Mouse (Mus musculus): ENCODE measurements around the gene Lin28a. TPM values are rescaled to one million over a fixed set of nuclear protein-coding genes. Genes with fewer than 3 reads are reported as not detected.
A peak's percentile ranks its signal among the peaks of the same experiment; 100 is the strongest.

Gene Lin28a
- polyA plus RNA-seq, 1 experiment = 0.16 TPM

DNA sequence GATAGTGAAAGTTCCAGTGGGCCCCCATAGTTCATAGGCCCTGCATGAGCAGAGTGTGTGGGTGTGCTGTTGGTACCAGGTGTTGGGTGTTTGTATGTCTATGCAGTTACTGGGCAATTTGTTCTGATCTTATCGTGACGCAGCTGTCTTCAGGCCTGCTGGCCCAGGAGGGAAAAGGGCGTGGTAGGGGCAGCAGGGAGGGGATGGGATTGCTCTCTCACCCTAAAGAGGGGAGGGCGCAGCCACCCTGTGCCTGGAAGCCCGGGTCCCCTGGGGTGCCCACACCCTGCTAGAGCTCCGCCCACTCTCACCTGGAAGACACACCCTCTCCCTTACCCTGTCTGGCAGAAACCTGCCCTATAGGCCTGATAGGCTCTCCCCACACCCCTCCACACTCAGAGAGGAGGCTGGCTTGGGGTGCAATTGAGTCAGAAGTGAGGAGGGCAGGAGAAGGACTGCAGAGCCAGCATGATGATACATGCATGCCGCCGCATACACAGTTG, 43.4 kb upstream of the Lin28a start:
- TF ChIP-seq CEBPB (IDR thresholded peaks at IDR 0.05; ENCODE audit: insufficient read depth, poor library complexity, severe bottlenecking) = no peak
- no peak for TF ChIP-seq REST (IDR thresholded peaks at IDR 0.05; ENCODE audit: insufficient read depth, insufficient read length)
- no peak for TF ChIP-seq USF1 (IDR thresholded peaks at IDR 0.05; ENCODE audit: low read depth)
- peak in 2 of 3 experiments; percentile 54 to 91 for TF ChIP-seq MYOG (IDR thresholded peaks at IDR 0.05; ENCODE audit: control insufficient read depth in 1 of 3, insufficient read depth in 1 of 3, insufficient read length in 2 of 3, low read depth in 2 of 3)
- TF ChIP-seq TCF3 (IDR thresholded peaks at IDR 0.05; ENCODE audit: insufficient read length, low read depth) = no peak
- TF ChIP-seq POLR2A (IDR thresholded peaks at IDR 0.05; ENCODE audit: insufficient read length, low read depth) = no peak
- peak; percentile 29 for TF ChIP-seq TCF12 (IDR thresholded peaks at IDR 0.05; ENCODE audit: insufficient read depth, poor library complexity, severe bottlenecking)
- TF ChIP-seq E2F4 (IDR thresholded peaks at IDR 0.05; ENCODE audit: insufficient read depth) = no peak
- TF ChIP-seq MYOD1 (IDR thresholded peaks at IDR 0.05; ENCODE audit: control insufficient read depth in 1 of 3, insufficient read length in 2 of 3, low read depth in 2 of 3) = peak in 2 of 3 experiments; percentile 54 to 85
- no peak for TF ChIP-seq MAX (IDR thresholded peaks at IDR 0.05; ENCODE audit: low read depth)
- no peak for TF ChIP-seq POLR2AphosphoS2 (IDR thresholded peaks at IDR 0.05; ENCODE audit: insufficient read length, low read depth)
- TF ChIP-seq SRF (IDR thresholded peaks at IDR 0.05; ENCODE audit: control insufficient read depth, insufficient read length, low read depth) = no peak
- no peak overlapping the region for H3K4me3 ChIP-seq
- H3K4me2 ChIP-seq (ENCODE audit: low read depth) = peak overlapping the region; percentile 52
- H3K36me3 ChIP-seq (ENCODE audit: control insufficient read depth, insufficient read depth) = no peaks in the 10 kb centered on the region
- H3K79me2 ChIP-seq (ENCODE audit: control insufficient read depth, insufficient read depth) = no peaks in the 10 kb centered on the region
- H3ac ChIP-seq (ENCODE audit: control insufficient read depth, insufficient read length) = no peak overlapping the region
- H3K27me3 ChIP-seq (ENCODE audit: control insufficient read depth, insufficient read depth, insufficient read length) = peaks cover 21% of the 10 kb centered on the region

DNA sequence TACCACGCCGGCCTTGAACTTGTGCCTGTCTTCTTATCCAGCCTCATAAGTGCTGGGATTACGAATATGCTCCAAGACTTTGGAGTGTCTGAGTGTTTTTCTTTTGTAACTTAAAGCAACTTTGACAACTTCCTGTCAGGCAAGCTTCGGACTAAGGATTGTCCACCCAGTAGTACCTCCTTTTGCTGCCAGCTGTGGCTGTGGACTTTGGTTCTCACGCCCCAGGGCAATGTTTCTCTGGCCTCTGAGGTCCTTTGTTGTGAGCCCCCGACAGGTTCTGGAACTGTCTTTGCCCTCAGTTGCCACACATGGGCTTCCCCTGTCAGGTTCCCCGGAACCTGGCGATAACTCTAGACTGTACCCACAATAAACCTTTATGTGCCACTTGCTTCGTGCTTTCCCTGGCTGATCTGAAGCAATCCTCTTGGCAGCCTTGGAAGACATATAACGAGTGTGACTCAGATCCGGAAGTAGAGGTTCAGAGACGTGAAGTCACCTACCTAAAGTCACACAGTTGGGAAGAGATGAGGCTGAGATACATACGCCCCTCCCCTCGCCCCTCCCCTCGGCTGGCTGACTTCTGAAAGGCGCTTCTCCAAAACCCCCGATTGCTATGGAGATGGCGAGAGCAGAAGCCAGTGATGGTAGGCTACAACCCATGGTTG, 42.7 kb upstream of the Lin28a start:
- Histone ChIP-seq H3ac (ENCODE audit: control insufficient read depth, insufficient read length) (no peak overlapping the region), H3K27me3 (ENCODE audit: control insufficient read depth, insufficient read depth, insufficient read length) (peaks cover 24% of the 10 kb centered on the region), H3K36me3 (ENCODE audit: control insufficient read depth, insufficient read depth) (no peaks in the 10 kb centered on the region), H3K79me2 (ENCODE audit: control insufficient read depth, insufficient read depth) (no peaks in the 10 kb centered on the region), H3K4me2 (ENCODE audit: low read depth) (peak overlapping the region; percentile 52), H3K4me3 (no peak overlapping the region)
- no peak for TF ChIP-seq SRF (IDR thresholded peaks at IDR 0.05; ENCODE audit: control insufficient read depth, insufficient read length, low read depth)
- TF ChIP-seq REST (IDR thresholded peaks at IDR 0.05; ENCODE audit: insufficient read depth, insufficient read length) = no peak

DNA sequence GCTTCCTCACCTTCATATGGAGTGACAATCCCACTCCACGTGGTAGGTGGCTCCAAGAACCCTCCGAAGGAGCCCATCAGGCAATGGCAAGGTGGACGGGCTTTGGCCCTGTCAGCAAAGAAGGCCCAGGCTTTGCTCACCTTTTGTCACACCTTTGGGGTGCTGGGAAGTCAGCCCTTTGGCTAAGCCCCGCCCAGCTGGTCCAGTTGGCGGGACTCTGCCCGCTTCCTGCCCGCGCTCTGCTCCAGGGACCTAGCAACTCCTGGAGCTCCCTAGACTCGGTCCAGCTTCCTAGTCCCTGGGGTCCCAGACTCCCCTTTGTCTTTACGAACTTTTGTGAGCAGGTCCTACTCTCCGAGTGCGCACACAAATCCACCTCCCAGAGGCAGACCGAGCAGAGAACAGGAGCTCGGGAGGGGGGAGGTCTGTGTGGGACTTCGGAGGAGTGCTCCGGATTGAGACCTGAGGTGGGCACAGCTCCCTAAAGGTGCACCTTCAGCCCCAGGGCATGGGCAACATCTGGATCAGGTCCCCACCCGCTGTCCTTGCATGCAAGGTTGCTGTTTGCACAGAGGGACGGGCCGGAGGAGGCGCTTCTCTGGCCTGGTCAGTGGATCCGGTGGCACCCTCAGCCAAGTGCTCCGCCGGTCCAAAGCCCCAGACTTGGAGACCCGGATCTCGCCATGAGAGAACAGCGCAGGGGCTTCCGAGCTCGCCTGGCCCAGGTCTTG, 41.7 kb upstream of the Lin28a start, which contains the start of gene Crybg2:
TSS of gene Crybg2 (plus strand) at position 681 of the 731 bp plus-strand sequence.
- no peaks in the 10 kb centered on the region for H3K79me2 ChIP-seq (ENCODE audit: control insufficient read depth, insufficient read depth)
- peak within 1 kb of the TSS; percentile 52 for H3K4me2 ChIP-seq (ENCODE audit: low read depth)
- no peaks in the 10 kb centered on the region for H3K36me3 ChIP-seq (ENCODE audit: control insufficient read depth, insufficient read depth)
- no peak within 1 kb of the TSS for H3K4me3 ChIP-seq
- no peak for TF ChIP-seq POLR2AphosphoS2 (IDR thresholded peaks at IDR 0.05; ENCODE audit: insufficient read length, low read depth)
- TF ChIP-seq CEBPB (IDR thresholded peaks at IDR 0.05; ENCODE audit: insufficient read depth, poor library complexity, severe bottlenecking) = no peak
- TF ChIP-seq MYOD1 (IDR thresholded peaks at IDR 0.05; ENCODE audit: control insufficient read depth in 1 of 3, insufficient read length in 2 of 3, low read depth in 2 of 3) = no peak
- no peak for TF ChIP-seq USF1 (IDR thresholded peaks at IDR 0.05; ENCODE audit: low read depth)
- no peak for TF ChIP-seq MAX (IDR thresholded peaks at IDR 0.05; ENCODE audit: low read depth)
- no peak for TF ChIP-seq MYOG (IDR thresholded peaks at IDR 0.05; ENCODE audit: control insufficient read depth in 1 of 3, insufficient read depth in 1 of 3, insufficient read length in 2 of 3, low read depth in 2 of 3)
- no peak for TF ChIP-seq TCF3 (IDR thresholded peaks at IDR 0.05; ENCODE audit: insufficient read length, low read depth)
- no peak for TF ChIP-seq E2F4 (IDR thresholded peaks at IDR 0.05; ENCODE audit: insufficient read depth)
- TF ChIP-seq TCF12 (IDR thresholded peaks at IDR 0.05; ENCODE audit: insufficient read depth, poor library complexity, severe bottlenecking) = no peak
- TF ChIP-seq POLR2A (IDR thresholded peaks at IDR 0.05; ENCODE audit: insufficient read length, low read depth) = no peak
- no peak for TF ChIP-seq REST (IDR thresholded peaks at IDR 0.05; ENCODE audit: insufficient read depth, insufficient read length)
- no peak for TF ChIP-seq SRF (IDR thresholded peaks at IDR 0.05; ENCODE audit: control insufficient read depth, insufficient read length, low read depth)
- peaks cover 27% of the 10 kb centered on the region for H3K27me3 ChIP-seq (ENCODE audit: control insufficient read depth, insufficient read depth, insufficient read length)
- no peak within 1 kb of the TSS for H3ac ChIP-seq (ENCODE audit: control insufficient read depth, insufficient read length)

DNA sequence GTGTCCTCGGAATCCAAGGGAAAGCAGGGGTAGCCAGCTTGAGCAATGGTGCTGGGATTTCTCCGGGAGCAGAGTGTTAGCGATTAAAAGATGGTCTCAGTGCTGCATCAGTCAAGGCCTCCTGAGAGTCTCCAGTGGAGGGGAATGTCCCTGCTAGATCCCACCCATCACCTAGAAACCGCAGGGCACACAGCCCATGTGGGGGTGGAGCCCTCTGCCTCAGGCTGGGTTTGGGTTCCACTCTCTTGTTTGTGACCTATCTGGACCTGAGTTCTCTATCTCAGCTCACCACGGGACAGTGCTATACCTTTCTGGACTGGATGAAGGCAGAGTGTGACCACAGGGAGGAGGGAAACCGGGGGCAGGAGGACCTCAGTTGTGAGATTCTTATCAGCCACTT, 40.3 kb upstream of the Lin28a start:
- Histone ChIP-seq H3K79me2 (ENCODE audit: control insufficient read depth, insufficient read depth) (no peaks in the 10 kb centered on the region), H3K4me3 (no peak overlapping the region), H3K4me2 (ENCODE audit: low read depth) (no peak overlapping the region)

More for the DNA sequence above, 40.3 kb upstream of the Lin28a start:
- Histone ChIP-seq H3K36me3 (ENCODE audit: control insufficient read depth, insufficient read depth) (no peaks in the 10 kb centered on the region), H3K27me3 (ENCODE audit: control insufficient read depth, insufficient read depth, insufficient read length) (peaks cover 30% of the 10 kb centered on the region), H3ac (ENCODE audit: control insufficient read depth, insufficient read length) (no peak overlapping the region)
- TF ChIP-seq MYOD1 (IDR thresholded peaks at IDR 0.05; ENCODE audit: control insufficient read depth in 1 of 3, insufficient read length in 2 of 3, low read depth in 2 of 3) = no peak
- no peak for TF ChIP-seq MYOG (IDR thresholded peaks at IDR 0.05; ENCODE audit: control insufficient read depth in 1 of 3, insufficient read depth in 1 of 3, insufficient read length in 2 of 3, low read depth in 2 of 3)
- no peak for TF ChIP-seq SRF (IDR thresholded peaks at IDR 0.05; ENCODE audit: control insufficient read depth, insufficient read length, low read depth)
- TF ChIP-seq REST (IDR thresholded peaks at IDR 0.05; ENCODE audit: insufficient read depth, insufficient read length) = no peak
- TF ChIP-seq USF1 (IDR thresholded peaks at IDR 0.05; ENCODE audit: low read depth) = no peak
- no peak for TF ChIP-seq POLR2AphosphoS2 (IDR thresholded peaks at IDR 0.05; ENCODE audit: insufficient read length, low read depth)
- no peak for TF ChIP-seq POLR2A (IDR thresholded peaks at IDR 0.05; ENCODE audit: insufficient read length, low read depth)
- TF ChIP-seq E2F4 (IDR thresholded peaks at IDR 0.05; ENCODE audit: insufficient read depth) = no peak

Data from myocyte (in vitro differentiated cells).